Mouse (Mus musculus) mature B cell (primary cell): ENCODE measurements around the gene S100g.

ENCODE experiments used
- in situ Hi-C: fragments of 300-500 bp; cut with MboI; formaldehyde crosslinking; loops from 2 replicates; pipeline ENCODE4 v1.14.3; 2019

Gene S100g

GRCm38 (mm10) chrX:162964383-162964782 is at the start of gene S100g:
Gene S100g, minus strand, starts transcription at chrX:162964599.
- in situ Hi-C loops, result no loop called here

- in situ Hi-C loops, result no loop called here
These were observed 27.7 kb upstream of the S100g start for GRCm38 (mm10) chrX:162992121-162992520.

- in situ Hi-C loops, result no loop called here
These were observed 27.0 kb upstream of the S100g start for GRCm38 (mm10) chrX:162991396-162991795.

GRCm38 (mm10) chrX:162986876-162987495 is 22.6 kb upstream of the S100g start:
- in situ Hi-C loops, result no loop called here

GRCm38 (mm10) chrX:162976194-162976593 is 11.8 kb upstream of the S100g start:
- in situ Hi-C loops, result no loop called here

- in situ Hi-C loops, result no loop called here
These were observed 3.1 kb upstream of the S100g start for GRCm38 (mm10) chrX:162967456-162967855.

- in situ Hi-C loops, result no loop called here
These were observed 559 bp downstream of the S100g start for GRCm38 (mm10) chrX:162963840-162964239.

- in situ Hi-C loops, result no loop called here
These were observed 6.5 kb downstream of the S100g start for GRCm38 (mm10) chrX:162957921-162958320.

- in situ Hi-C loops, result no loop called here
These were observed 14.5 kb downstream of the S100g start for GRCm38 (mm10) chrX:162949811-162950439.

GRCm38 (mm10) chrX:162942027-162942426 is 22.4 kb downstream of the S100g start:
- in situ Hi-C loops, result no loop called here

GRCm38 (mm10) chrX:162931467-162931866 is 32.9 kb downstream of the S100g start:
- in situ Hi-C loops, result no loop called here

- in situ Hi-C loops, result no loop called here
These were observed 42.8 kb downstream of the S100g start for GRCm38 (mm10) chrX:162921487-162922125.

GRCm38 (mm10) chrX:162915697-162916096 is 48.7 kb downstream of the S100g start:
- in situ Hi-C loops, result no loop called here

- in situ Hi-C loops, result no loop called here
These were observed 50.7 kb downstream of the S100g start for GRCm38 (mm10) chrX:162913651-162914050.
